Mouse (Mus musculus): ENCODE measurements around the gene Pafah1b1. TPM values are rescaled to one million over a fixed set of nuclear protein-coding genes. Genes with fewer than 3 reads are reported as not detected.

Pafah1b1 gene
- polyA plus RNA-seq, 1 experiment from 2014 or later, result 90.2 TPM

DNA sequence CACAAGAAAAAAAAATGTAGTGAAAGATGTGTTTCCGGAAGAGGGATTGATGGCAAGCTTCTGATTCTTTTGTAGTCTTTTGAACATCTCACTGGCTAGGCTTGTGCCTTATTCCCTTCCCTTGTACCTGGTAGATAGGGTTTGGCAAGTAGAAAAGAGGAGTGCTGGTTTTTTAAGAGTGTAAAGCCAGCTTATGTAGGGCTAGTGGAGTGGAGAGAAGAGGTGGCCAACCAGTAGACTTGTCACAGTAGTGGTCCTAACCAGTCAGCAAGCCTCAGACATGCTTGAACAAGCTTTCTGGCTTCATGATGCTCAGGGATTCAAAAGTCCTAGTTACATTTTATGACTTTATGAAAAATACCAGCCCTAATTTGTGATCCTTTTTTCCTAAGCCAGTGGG is 53.5 kb downstream of the Pafah1b1 start:
- H3K4me3 ChIP-seq (ENCODE audit: low read depth, low read length), result no peak overlapping the region
- no peak overlapping the region for H3K4me2 ChIP-seq (ENCODE audit: low read depth, low read length, severe bottlenecking)
- H3K9me3 ChIP-seq (ENCODE audit: control insufficient read depth, low read length), result no peaks in the 10 kb centered on the region
- no peaks in the 10 kb centered on the region; the same call in 1 of the 2 replicates for H3K36me3 ChIP-seq (ENCODE audit: control insufficient read depth, insufficient read depth, low read length)
- H3K9ac ChIP-seq (ENCODE audit: low read length), result no peak overlapping the region
- no peak for ATAC-seq (replicated peaks; ENCODE audit: low FRiP score)
- 83% methylated on average over 1 of the region's 1 CpGs for WGBS
- no peaks in the 10 kb centered on the region for H3K4me1 ChIP-seq (replicated peaks; ENCODE audit: control insufficient read depth, insufficient read depth, low read length)
- no peak for DNase-seq (ENCODE audit: low spot score)
- no peaks in the 10 kb centered on the region for H3K27me3 ChIP-seq (ENCODE audit: control insufficient read depth, insufficient read depth, low read length)
- no peak overlapping the region for H3K27ac ChIP-seq (ENCODE audit: low read depth, low read length)

DNA sequence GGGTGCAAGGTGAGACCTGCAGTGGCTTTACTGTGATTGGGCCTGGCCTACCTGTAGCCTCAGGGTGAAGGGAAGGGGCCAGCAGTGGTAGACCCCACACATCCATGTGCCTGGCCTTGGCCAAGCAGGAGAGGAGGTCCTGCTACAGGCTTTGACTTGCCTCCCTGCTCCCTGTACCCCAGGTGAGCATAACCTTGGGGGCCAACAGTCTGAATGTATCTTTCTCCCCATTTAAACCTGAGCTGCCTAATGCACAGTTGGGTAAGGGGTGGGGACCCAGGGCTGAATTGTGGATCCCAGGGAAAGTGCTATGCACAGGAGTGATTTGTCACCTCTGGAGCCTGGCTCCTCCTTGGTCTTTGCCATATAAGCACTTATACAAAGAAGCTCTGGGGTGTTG is 54.3 kb downstream of the Pafah1b1 start:
- Histone ChIP-seq H3K36me3 (ENCODE audit: control insufficient read depth, insufficient read depth, low read length) (no peaks in the 10 kb centered on the region; the same call in 1 of the 2 replicates), H3K4me2 (ENCODE audit: low read depth, low read length, severe bottlenecking) (no peak overlapping the region), H3K9me3 (ENCODE audit: control insufficient read depth, low read length) (no peaks in the 10 kb centered on the region), H3K27me3 (ENCODE audit: control insufficient read depth, insufficient read depth, low read length) (no peaks in the 10 kb centered on the region), H3K4me1 (replicated peaks; ENCODE audit: control insufficient read depth, insufficient read depth, low read length) (no peaks in the 10 kb centered on the region), H3K27ac (ENCODE audit: low read depth, low read length) (no peak overlapping the region), H3K9ac (ENCODE audit: low read length) (no peak overlapping the region), H3K4me3 (ENCODE audit: low read depth, low read length) (no peak overlapping the region)
- DNase-seq (ENCODE audit: low spot score) (no peak), ATAC-seq (replicated peaks; ENCODE audit: low FRiP score) (no peak)

DNA sequence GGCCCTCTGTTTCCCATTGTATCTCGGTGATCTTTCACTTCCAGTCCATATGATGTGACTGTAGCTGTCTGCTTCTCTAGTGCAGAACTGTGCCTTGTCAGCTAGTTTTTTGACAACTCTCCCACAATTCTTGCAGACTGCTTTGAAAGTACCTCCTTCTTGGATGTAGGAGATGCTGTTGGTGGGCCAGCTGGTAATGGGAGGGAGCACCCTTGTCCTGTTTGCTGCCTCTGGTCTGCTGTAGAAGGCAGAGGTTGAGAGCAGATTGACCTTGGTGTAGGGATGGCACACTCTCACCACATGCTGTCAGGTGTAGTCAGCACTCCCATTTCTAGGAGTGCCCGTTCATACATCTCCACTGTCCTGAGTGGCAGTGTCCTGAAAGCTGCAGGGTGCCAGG is 55.5 kb downstream of the Pafah1b1 start:
- no peak overlapping the region for H3K4me3 ChIP-seq (ENCODE audit: low read depth, low read length)
- H3K27me3 ChIP-seq (ENCODE audit: control insufficient read depth, insufficient read depth, low read length), result no peaks in the 10 kb centered on the region
- no peak for ATAC-seq (replicated peaks; ENCODE audit: low FRiP score)
- no peak overlapping the region for H3K4me2 ChIP-seq (ENCODE audit: low read depth, low read length, severe bottlenecking)
- H3K27ac ChIP-seq (ENCODE audit: low read depth, low read length), result no peak overlapping the region
- 90% methylated on average over 2 of the region's 2 CpGs for WGBS
- no peaks in the 10 kb centered on the region for H3K4me1 ChIP-seq (replicated peaks; ENCODE audit: control insufficient read depth, insufficient read depth, low read length)
- DNase-seq (ENCODE audit: low spot score), result no peak
- no peaks in the 10 kb centered on the region; the same call in 1 of the 2 replicates for H3K36me3 ChIP-seq (ENCODE audit: control insufficient read depth, insufficient read depth, low read length)
- no peak overlapping the region for H3K9ac ChIP-seq (ENCODE audit: low read length)
- no peaks in the 10 kb centered on the region for H3K9me3 ChIP-seq (ENCODE audit: control insufficient read depth, low read length)

DNA sequence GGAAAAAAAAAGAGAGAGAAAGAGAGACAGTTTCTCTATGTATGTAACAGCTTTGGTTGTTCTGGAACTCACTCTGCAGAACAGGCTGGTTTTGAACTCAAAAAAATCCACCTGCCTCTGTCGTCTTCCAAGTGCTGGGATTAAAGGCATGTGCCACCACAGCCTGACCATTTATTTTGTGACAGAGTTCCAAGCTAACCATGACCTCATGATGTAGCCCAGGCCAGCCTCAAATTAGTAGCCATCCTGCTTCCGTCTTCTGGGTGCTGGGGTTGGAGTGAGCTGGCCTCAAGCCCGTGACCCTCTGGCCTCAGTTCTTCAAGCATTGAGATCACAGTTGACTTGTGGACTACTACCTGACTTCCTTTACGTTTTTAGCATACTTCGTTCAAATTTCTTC is 56.0 kb downstream of the Pafah1b1 start:
- Histone ChIP-seq H3K9me3 (ENCODE audit: control insufficient read depth, low read length) (no peaks in the 10 kb centered on the region), H3K9ac (ENCODE audit: low read length) (no peak overlapping the region), H3K4me3 (ENCODE audit: low read depth, low read length) (no peak overlapping the region), H3K4me1 (replicated peaks; ENCODE audit: control insufficient read depth, insufficient read depth, low read length) (no peaks in the 10 kb centered on the region), H3K4me2 (ENCODE audit: low read depth, low read length, severe bottlenecking) (no peak overlapping the region), H3K27ac (ENCODE audit: low read depth, low read length) (no peak overlapping the region), H3K27me3 (ENCODE audit: control insufficient read depth, insufficient read depth, low read length) (no peaks in the 10 kb centered on the region), H3K36me3 (ENCODE audit: control insufficient read depth, insufficient read depth, low read length) (no peaks in the 10 kb centered on the region; the same call in 1 of the 2 replicates)
- no peak for DNase-seq (ENCODE audit: low spot score)
- 87% methylated on average over 5 of the region's 5 CpGs for WGBS
- no peak for ATAC-seq (replicated peaks; ENCODE audit: low FRiP score)

DNA sequence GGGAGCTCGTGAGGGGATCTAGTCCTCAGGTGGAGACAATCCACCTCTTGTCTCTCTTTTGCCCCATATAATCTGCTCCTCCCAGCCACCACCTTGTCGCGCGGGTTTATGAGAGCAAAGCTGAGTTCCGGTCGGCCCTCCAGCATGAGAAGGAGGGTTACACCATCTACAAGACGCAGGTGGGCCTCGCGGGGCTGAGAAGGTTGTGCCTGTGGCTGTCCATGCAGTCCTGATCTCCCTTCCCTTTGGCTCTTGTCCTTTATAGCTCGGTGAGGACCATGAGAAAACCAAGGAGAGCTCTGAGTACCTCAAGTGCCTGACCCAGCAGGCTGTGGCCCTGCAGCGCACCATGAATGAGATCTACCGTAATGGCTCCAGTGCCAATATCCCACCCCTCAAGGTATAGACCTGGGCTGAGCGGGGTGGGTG is 56.9 kb downstream of the Pafah1b1 start:
- H3K4me2 ChIP-seq (ENCODE audit: low read depth, low read length, severe bottlenecking), result no peak overlapping the region
- 95% methylated on average over 13 of the region's 13 CpGs for WGBS
- ATAC-seq (replicated peaks; ENCODE audit: low FRiP score) (no peak), DNase-seq (ENCODE audit: low spot score) (no peak)
- H3K36me3 ChIP-seq (ENCODE audit: control insufficient read depth, insufficient read depth, low read length), result no peaks in the 10 kb centered on the region; the same call in 1 of the 2 replicates
- no peak overlapping the region for H3K27ac ChIP-seq (ENCODE audit: low read depth, low read length)
- H3K9ac ChIP-seq (ENCODE audit: low read length), result no peak overlapping the region
- H3K4me3 ChIP-seq (ENCODE audit: low read depth, low read length), result no peak overlapping the region
- no peaks in the 10 kb centered on the region for H3K27me3 ChIP-seq (ENCODE audit: control insufficient read depth, insufficient read depth, low read length)
- H3K9me3 ChIP-seq (ENCODE audit: control insufficient read depth, low read length), result no peaks in the 10 kb centered on the region
- H3K4me1 ChIP-seq (replicated peaks; ENCODE audit: control insufficient read depth, insufficient read depth, low read length), result no peaks in the 10 kb centered on the region

DNA sequence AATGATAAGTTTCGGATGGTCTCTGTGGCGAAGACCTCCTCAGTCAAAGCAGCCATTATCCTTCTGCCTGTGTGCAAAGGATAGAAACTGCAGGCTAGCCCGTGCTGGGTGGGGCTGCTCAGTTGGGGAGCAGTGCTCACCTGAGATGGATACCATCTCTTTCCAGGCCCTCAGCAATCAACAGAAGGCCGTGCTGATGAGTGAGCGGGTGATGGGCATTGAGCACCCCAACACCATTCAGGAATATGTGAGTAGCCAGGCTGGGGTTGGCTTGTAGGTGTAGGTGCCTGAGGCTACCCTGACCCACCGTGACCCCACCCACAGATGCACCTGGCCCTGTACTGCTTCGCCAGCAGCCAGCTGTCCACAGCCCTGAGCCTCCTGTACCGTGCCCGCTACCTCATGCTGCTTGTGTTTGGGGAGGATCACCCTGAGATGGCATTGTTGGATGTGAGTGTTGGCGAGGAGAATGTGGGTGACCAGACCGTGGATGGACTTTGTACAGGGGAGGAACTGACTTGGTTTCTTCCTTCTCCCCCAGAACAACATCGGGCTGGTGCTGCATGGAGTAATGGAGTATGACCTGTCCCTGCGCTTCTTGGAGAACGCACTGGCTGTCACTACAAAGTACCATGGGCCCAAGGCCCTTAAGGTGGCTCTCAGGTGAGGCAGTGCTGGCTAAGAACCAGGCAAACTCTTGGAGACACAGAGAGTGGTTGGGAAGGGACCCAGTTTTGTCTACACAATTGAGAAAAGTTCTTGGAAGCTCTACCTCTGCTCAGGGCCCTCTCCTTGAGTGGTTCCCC is 57.5 kb downstream of the Pafah1b1 start:
- no peak for DNase-seq (ENCODE audit: low spot score)
- 95% methylated on average over 14 of the region's 14 CpGs for WGBS

DNA sequence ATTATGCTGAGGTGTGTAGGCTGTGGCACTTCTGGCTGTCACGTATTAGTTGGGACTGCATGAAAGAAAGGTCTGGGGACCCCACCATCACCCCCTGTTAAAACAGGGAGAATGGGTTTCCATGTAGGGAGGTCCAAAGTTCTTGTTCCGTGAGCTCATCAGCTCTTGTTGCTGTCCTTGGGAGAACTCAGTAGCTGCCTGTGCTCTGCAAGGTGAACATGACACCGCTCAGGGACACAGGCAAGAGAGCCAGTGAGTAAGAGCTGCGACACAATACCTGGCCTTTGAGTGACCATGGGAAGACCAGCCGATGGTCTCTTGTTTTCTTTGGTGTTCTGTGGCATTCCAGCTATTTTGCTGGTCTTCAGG is 58.2 kb downstream of the Pafah1b1 start:
- no peak overlapping the region for H3K4me3 ChIP-seq (ENCODE audit: low read depth, low read length)
- no peaks in the 10 kb centered on the region for H3K9me3 ChIP-seq (ENCODE audit: control insufficient read depth, low read length)
- H3K4me2 ChIP-seq (ENCODE audit: low read depth, low read length, severe bottlenecking), result no peak overlapping the region
- H3K27me3 ChIP-seq (ENCODE audit: control insufficient read depth, insufficient read depth, low read length), result no peaks in the 10 kb centered on the region
- no peaks in the 10 kb centered on the region; the same call in 1 of the 2 replicates for H3K36me3 ChIP-seq (ENCODE audit: control insufficient read depth, insufficient read depth, low read length)
- no peak overlapping the region for H3K9ac ChIP-seq (ENCODE audit: low read length)
- H3K4me1 ChIP-seq (replicated peaks; ENCODE audit: control insufficient read depth, insufficient read depth, low read length), result no peaks in the 10 kb centered on the region
- WGBS, result 96% methylated on average over 5 of the region's 5 CpGs
- no peak for DNase-seq (ENCODE audit: low spot score)
- no peak overlapping the region for H3K27ac ChIP-seq (ENCODE audit: low read depth, low read length)
- no peak for ATAC-seq (replicated peaks; ENCODE audit: low FRiP score)

More for the DNA sequence above, 57.5 kb downstream of the Pafah1b1 start:
- Histone ChIP-seq H3K27me3 (ENCODE audit: control insufficient read depth, insufficient read depth, low read length) (no peaks in the 10 kb centered on the region), H3K4me1 (replicated peaks; ENCODE audit: control insufficient read depth, insufficient read depth, low read length) (no peaks in the 10 kb centered on the region), H3K4me3 (ENCODE audit: low read depth, low read length) (no peak overlapping the region), H3K9me3 (ENCODE audit: control insufficient read depth, low read length) (no peaks in the 10 kb centered on the region), H3K9ac (ENCODE audit: low read length) (no peak overlapping the region), H3K36me3 (ENCODE audit: control insufficient read depth, insufficient read depth, low read length) (no peaks in the 10 kb centered on the region; the same call in 1 of the 2 replicates), H3K27ac (ENCODE audit: low read depth, low read length) (no peak overlapping the region), H3K4me2 (ENCODE audit: low read depth, low read length, severe bottlenecking) (no peak overlapping the region)
- no peak for ATAC-seq (replicated peaks; ENCODE audit: low FRiP score)

DNA sequence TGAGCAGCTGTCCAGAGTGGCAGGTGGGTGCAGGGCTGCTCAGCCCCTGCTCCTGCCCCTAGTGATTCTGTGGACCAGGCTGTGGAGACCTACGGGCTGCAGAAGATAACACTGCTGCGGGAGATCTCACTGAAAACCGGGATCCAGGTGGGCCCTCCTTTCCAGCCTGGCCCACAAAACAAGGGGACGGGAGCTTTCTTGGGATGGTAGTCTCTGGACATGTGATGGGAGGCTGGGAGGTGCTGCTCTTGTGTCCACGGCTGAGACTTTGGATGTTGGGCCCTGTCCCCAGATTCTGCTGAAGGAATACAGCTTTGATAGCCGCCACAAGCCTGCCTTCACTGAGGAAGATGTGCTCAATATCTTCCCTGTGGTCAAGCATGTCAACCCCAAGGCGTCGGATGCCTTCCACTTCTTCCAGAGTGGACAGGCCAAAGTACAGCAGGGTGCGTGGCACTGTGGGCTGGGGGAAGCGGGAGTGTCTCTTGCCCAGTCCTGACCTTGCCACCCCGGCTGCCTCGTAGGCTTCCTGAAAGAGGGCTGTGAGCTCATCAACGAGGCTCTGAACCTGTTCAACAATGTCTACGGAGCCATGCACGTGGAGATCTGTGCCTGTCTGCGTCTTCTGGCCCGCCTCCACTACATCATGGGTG is 58.7 kb downstream of the Pafah1b1 start:
- no peak for ATAC-seq (replicated peaks; ENCODE audit: low FRiP score)
- no peaks in the 10 kb centered on the region for H3K9me3 ChIP-seq (ENCODE audit: control insufficient read depth, low read length)
- H3K36me3 ChIP-seq (ENCODE audit: control insufficient read depth, insufficient read depth, low read length), result no peaks in the 10 kb centered on the region; the same call in 1 of the 2 replicates
- no peaks in the 10 kb centered on the region for H3K4me1 ChIP-seq (replicated peaks; ENCODE audit: control insufficient read depth, insufficient read depth, low read length)
- H3K4me3 ChIP-seq (ENCODE audit: low read depth, low read length), result no peak overlapping the region
- DNase-seq (ENCODE audit: low spot score), result no peak
- no peak overlapping the region for H3K4me2 ChIP-seq (ENCODE audit: low read depth, low read length, severe bottlenecking)
- H3K9ac ChIP-seq (ENCODE audit: low read length), result no peak overlapping the region
- 94% methylated on average over 17 of the region's 17 CpGs for WGBS
- H3K27me3 ChIP-seq (ENCODE audit: control insufficient read depth, insufficient read depth, low read length), result no peaks in the 10 kb centered on the region
- no peak overlapping the region for H3K27ac ChIP-seq (ENCODE audit: low read depth, low read length)

Data from forebrain, embryonic 11.5 days (tissue).